Mouse (Mus musculus): ENCODE measurements around the gene Gga1. TPM values are rescaled to one million over a fixed set of nuclear protein-coding genes. Genes with fewer than 3 reads are reported as not detected.
"Not testable (repeated sequence)": the region's sequence is repeated elsewhere in the genome, so short reads cannot be mapped to it uniquely, and the experiment has no call there.

Gene Gga1
- polyA plus RNA-seq, 1 experiment: 25.8 TPM

GRCm38 (mm10) chr15:78843581-78844469, 33.2 kb upstream of the Gga1 start:
- Histone ChIP-seq H3K27me3 (ENCODE audit: control insufficient read depth, insufficient read depth, low read length, poor library complexity, severe bottlenecking) (0 out of 2 replicates have a peak, but pooled peaks cover 5% of the 10 kb centered on the region), H3K36me3 (ENCODE audit: control insufficient read depth, insufficient read depth, low read length, poor library complexity, severe bottlenecking) (no peaks in the 10 kb centered on the region), H3K27ac (ENCODE audit: insufficient read depth, low read length) (0 out of 2 replicates have a peak overlapping the region, but pooled peaks have one; percentile 4), H3K4me1 (ENCODE audit: control insufficient read depth, insufficient read depth, low read length) (peaks cover 7% of the 10 kb centered on the region), H3K9me3 (replicated peaks; ENCODE audit: control insufficient read depth, insufficient read depth, low read length, poor library complexity, severe bottlenecking) (no peaks in the 10 kb centered on the region), H3K9ac (ENCODE audit: low read depth, poor library complexity, severe bottlenecking) (peak overlapping the region; percentile 82; the same call in 1 of the 2 replicates), H3K4me3 (ENCODE audit: low read depth, low read length) (peak overlapping the region; percentile 85)
- no peak for TF ChIP-seq EP300 (IDR thresholded peaks at IDR 0.05; ENCODE audit: insufficient read depth, low read depth, low read length)
- peak; percentile 30 for TF ChIP-seq CTCF (IDR thresholded peaks at IDR 0.05; ENCODE audit: low read depth, low read length)

GRCm38 (mm10) chr15:78844791-78845190, 32.2 kb upstream of the Gga1 start:
- Histone ChIP-seq H3K27ac (ENCODE audit: insufficient read depth, low read length) (0 out of 2 replicates have a peak overlapping the region, but pooled peaks have one; percentile 4), H3K9ac (ENCODE audit: low read depth, poor library complexity, severe bottlenecking) (no peak overlapping the region), H3K4me1 (ENCODE audit: control insufficient read depth, insufficient read depth, low read length) (peaks cover 7% of the 10 kb centered on the region), H3K27me3 (ENCODE audit: control insufficient read depth, insufficient read depth, low read length, poor library complexity, severe bottlenecking) (0 out of 2 replicates have a peak, but pooled peaks cover 5% of the 10 kb centered on the region), H3K36me3 (ENCODE audit: control insufficient read depth, insufficient read depth, low read length, poor library complexity, severe bottlenecking) (no peaks in the 10 kb centered on the region), H3K4me3 (ENCODE audit: low read depth, low read length) (no peak overlapping the region), H3K9me3 (replicated peaks; ENCODE audit: control insufficient read depth, insufficient read depth, low read length, poor library complexity, severe bottlenecking) (no peaks in the 10 kb centered on the region)
- TF ChIP-seq EP300 (IDR thresholded peaks at IDR 0.05; ENCODE audit: insufficient read depth, low read depth, low read length) (peak; percentile 54; the same call in 1 of the 2 replicates), CTCF (IDR thresholded peaks at IDR 0.05; ENCODE audit: low read depth, low read length) (no peak), POLR2A (IDR thresholded peaks at IDR 0.05; ENCODE audit: insufficient read depth, low read length) (no peak)

- TF ChIP-seq POLR2A (IDR thresholded peaks at IDR 0.05; ENCODE audit: insufficient read depth, low read length) (no peak), EP300 (IDR thresholded peaks at IDR 0.05; ENCODE audit: insufficient read depth, low read depth, low read length) (no peak; the same call in 1 of the 2 replicates), CTCF (IDR thresholded peaks at IDR 0.05; ENCODE audit: low read depth, low read length) (no peak)
- Histone ChIP-seq H3K9ac (ENCODE audit: low read depth, poor library complexity, severe bottlenecking) (peak overlapping the region; percentile 37), H3K4me3 (ENCODE audit: low read depth, low read length) (no peak overlapping the region), H3K4me1 (ENCODE audit: control insufficient read depth, insufficient read depth, low read length) (peaks cover 7% of the 10 kb centered on the region), H3K27me3 (ENCODE audit: control insufficient read depth, insufficient read depth, low read length, poor library complexity, severe bottlenecking) (0 out of 2 replicates have a peak, but pooled peaks cover 5% of the 10 kb centered on the region), H3K36me3 (ENCODE audit: control insufficient read depth, insufficient read depth, low read length, poor library complexity, severe bottlenecking) (no peaks in the 10 kb centered on the region), H3K9me3 (replicated peaks; ENCODE audit: control insufficient read depth, insufficient read depth, low read length, poor library complexity, severe bottlenecking) (no peaks in the 10 kb centered on the region), H3K27ac (ENCODE audit: insufficient read depth, low read length) (peak overlapping the region; percentile 36)
Measured at GRCm38 (mm10) chr15:78845321-78845720, 31.7 kb upstream of the Gga1 start.

- Histone ChIP-seq H3K9ac (ENCODE audit: low read depth, poor library complexity, severe bottlenecking) (peak overlapping the region; percentile 37), H3K4me3 (ENCODE audit: low read depth, low read length) (no peak overlapping the region), H3K9me3 (replicated peaks; ENCODE audit: control insufficient read depth, insufficient read depth, low read length, poor library complexity, severe bottlenecking) (no peaks in the 10 kb centered on the region), H3K27me3 (ENCODE audit: control insufficient read depth, insufficient read depth, low read length, poor library complexity, severe bottlenecking) (0 out of 2 replicates have a peak, but pooled peaks cover 5% of the 10 kb centered on the region), H3K4me1 (ENCODE audit: control insufficient read depth, insufficient read depth, low read length) (peaks cover 8% of the 10 kb centered on the region), H3K36me3 (ENCODE audit: control insufficient read depth, insufficient read depth, low read length, poor library complexity, severe bottlenecking) (no peaks in the 10 kb centered on the region), H3K27ac (ENCODE audit: insufficient read depth, low read length) (peak overlapping the region; percentile 36)
- TF ChIP-seq CTCF (IDR thresholded peaks at IDR 0.05; ENCODE audit: low read depth, low read length) (no peak), POLR2A (IDR thresholded peaks at IDR 0.05; ENCODE audit: insufficient read depth, low read length) (no peak), EP300 (IDR thresholded peaks at IDR 0.05; ENCODE audit: insufficient read depth, low read depth, low read length) (no peak)
Measured at GRCm38 (mm10) chr15:78845867-78846266, 31.1 kb upstream of the Gga1 start.

- no peak overlapping the region for H3K4me3 ChIP-seq (ENCODE audit: low read depth, low read length)
- no peak for TF ChIP-seq POLR2A (IDR thresholded peaks at IDR 0.05; ENCODE audit: insufficient read depth, low read length)
- TF ChIP-seq CTCF (IDR thresholded peaks at IDR 0.05; ENCODE audit: low read depth, low read length): no peak
- TF ChIP-seq EP300 (IDR thresholded peaks at IDR 0.05; ENCODE audit: insufficient read depth, low read depth, low read length): no peak
- H3K4me1 ChIP-seq (ENCODE audit: control insufficient read depth, insufficient read depth, low read length): peaks cover 10% of the 10 kb centered on the region
- H3K9me3 ChIP-seq (replicated peaks; ENCODE audit: control insufficient read depth, insufficient read depth, low read length, poor library complexity, severe bottlenecking): no peaks in the 10 kb centered on the region
- no peaks in the 10 kb centered on the region for H3K36me3 ChIP-seq (ENCODE audit: control insufficient read depth, insufficient read depth, low read length, poor library complexity, severe bottlenecking)
- no peak overlapping the region for H3K27ac ChIP-seq (ENCODE audit: insufficient read depth, low read length)
- no peak overlapping the region for H3K9ac ChIP-seq (ENCODE audit: low read depth, poor library complexity, severe bottlenecking)
- 0 out of 2 replicates have a peak, but pooled peaks cover 5% of the 10 kb centered on the region for H3K27me3 ChIP-seq (ENCODE audit: control insufficient read depth, insufficient read depth, low read length, poor library complexity, severe bottlenecking)
Measured at GRCm38 (mm10) chr15:78846352-78846751, 30.6 kb upstream of the Gga1 start.

- peaks cover 10% of the 10 kb centered on the region for H3K4me1 ChIP-seq (ENCODE audit: control insufficient read depth, insufficient read depth, low read length)
- H3K36me3 ChIP-seq (ENCODE audit: control insufficient read depth, insufficient read depth, low read length, poor library complexity, severe bottlenecking); H3K9ac ChIP-seq (ENCODE audit: low read depth, poor library complexity, severe bottlenecking); H3K27me3 ChIP-seq (ENCODE audit: control insufficient read depth, insufficient read depth, low read length, poor library complexity, severe bottlenecking); H3K27ac ChIP-seq (ENCODE audit: insufficient read depth, low read length); H3K4me3 ChIP-seq (ENCODE audit: low read depth, low read length); H3K9me3 ChIP-seq (replicated peaks; ENCODE audit: control insufficient read depth, insufficient read depth, low read length, poor library complexity, severe bottlenecking): not testable (repeated sequence)
Measured at GRCm38 (mm10) chr15:78846805-78847204, 30.2 kb upstream of the Gga1 start.

All from ES-Bruce4 (cell line).